9 mouse cellular contexts compared by ENCODE assay signal in genomic region chr2:151921596-151921995, GRCm38 (mm10). TPM values are rescaled to one million over a fixed set of nuclear protein-coding genes. Genes with fewer than 3 reads are reported as not detected.
DNase-seq lines count a peak whose midpoint lies in the region; ATAC-seq and TF ChIP-seq lines count a peak whose summit lies in the region.
"Had no signal": no experiment of that assay in that cellular context is flagged by ENCODE, and none has a peak within 500 bp of the region (broad histone marks: within the 10 kb centered on the region; RNA-seq: fewer than 3 reads in every experiment).

No protein-coding gene starts in this region.

- no peaks in the 10 kb centered on the region for H3K36me3 ChIP-seq in intestine, embryonic 14.5 days (ENCODE audit: control insufficient read depth, insufficient read depth, low read length)
- no peaks in the 10 kb centered on the region for H3K36me3 ChIP-seq in intestine, postnatal 0 days (ENCODE audit: control insufficient read depth, insufficient read depth)

- intact Hi-C loops in heart, postnatal 10 days (cut with DNase I) = no loop called here

- H3K27ac ChIP-seq in intestine, embryonic 14.5 days (ENCODE audit: low read depth) = no peak overlapping the region
- no peak overlapping the region for H3K27ac ChIP-seq in intestine, postnatal 0 days (ENCODE audit: low read depth, low read length)

- H3K4me2 ChIP-seq in intestine, embryonic 14.5 days (ENCODE audit: low read length) = no peak overlapping the region
- no peak overlapping the region for H3K4me2 ChIP-seq in intestine, postnatal 0 days (replicated peaks; ENCODE audit: low read depth)

- TF ChIP-seq CTCF in intestine, postnatal 0 days (IDR thresholded peaks at IDR 0.05; ENCODE audit: low read depth) = no peak

- H3K27me3 ChIP-seq in intestine, embryonic 14.5 days (replicated peaks; ENCODE audit: control insufficient read depth, insufficient read depth, low read length) = no peaks in the 10 kb centered on the region
- H3K27me3 ChIP-seq in intestine, postnatal 0 days (replicated peaks; ENCODE audit: control insufficient read depth, insufficient read depth, low read length) = no peaks in the 10 kb centered on the region

- peaks cover 22% of the 10 kb centered on the region for H3K4me1 ChIP-seq in intestine, embryonic 14.5 days (replicated peaks; ENCODE audit: control insufficient read depth, insufficient read depth, low read length)
- H3K4me1 ChIP-seq in intestine, postnatal 0 days (replicated peaks; ENCODE audit: control insufficient read depth, insufficient read depth, low read length) = no peaks in the 10 kb centered on the region

- no peak for DNase-seq in intestine, embryonic 14.5 days (ENCODE audit: low spot score)
- DNase-seq in embryo, embryonic 11 days = peak; percentile 73
- DNase-seq in heart, postnatal 10 days = peak; percentile 66 to 70
- DNase-seq in lung, postnatal 4 days = peak; percentile 24 to 76
- no peak for DNase-seq in cerebellum, adult 9-10 months
- no peak for DNase-seq in adrenal gland, adult 8-10 months
- DNase-seq: kidney, postnatal 36 days had no signal

- no peaks in the 10 kb centered on the region for H3K9me3 ChIP-seq in intestine, embryonic 14.5 days (ENCODE audit: control insufficient read depth, low read length)
- H3K9me3 ChIP-seq in intestine, postnatal 0 days (ENCODE audit: control insufficient read depth) = no peaks in the 10 kb centered on the region

- no peak overlapping the region for H3K9ac ChIP-seq in intestine, embryonic 14.5 days (ENCODE audit: low read length)
- H3K9ac ChIP-seq in intestine, postnatal 0 days (ENCODE audit: low read depth, low read length) = no peak overlapping the region

- H3K4me3 ChIP-seq in intestine, embryonic 14.5 days (ENCODE audit: low read depth, low read length) = no peak overlapping the region
- H3K4me3 ChIP-seq in intestine, postnatal 0 days (ENCODE audit: low read depth, low read length) = no peak overlapping the region

- WGBS in intestine, embryonic 14.5 days = 22% methylated on average over 4 of the region's 4 CpGs
- WGBS in intestine, postnatal 0 days = 48% methylated on average over 4 of the region's 4 CpGs

- ATAC-seq in intestine, embryonic 14.5 days (replicated peaks; ENCODE audit: low FRiP score, low TSS enrichment, low read depth) = 0 out of 2 replicates have a peak, but pooled peaks have one; percentile 50
- ATAC-seq in intestine, postnatal 0 days = no peak
- no peak for ATAC-seq in megakaryocyte-erythroid progenitor cell, adult 5-6 weeks (replicated peaks; ENCODE audit: low FRiP score, low TSS enrichment, poor library complexity, severe bottlenecking)

RNA-seq across cellular contexts. Expression of gene Angpt4, which starts 10.6 kb away (rescaled TPM):
- 1.2 and 1.3 TPM in 2 replicates for polyA plus RNA-seq in intestine, embryonic 14.5 days (2014; fragmentation: Nextera tagmentation; extraction: Ambion mirVana)
- 0.18 and 0.27 TPM in 2 replicates for polyA plus RNA-seq in intestine, postnatal 0 days (2015; fragmentation: Nextera tagmentation; extraction: Ambion mirVana)
- total RNA-seq in heart, postnatal 10 days (2021) = under 1 TPM; 0.10 to 0.22 TPM
- total RNA-seq in adrenal gland, adult 8-10 months (2022) = 1 to 10 TPM in 2 of 4 experiments, under 1 TPM in 2; 0.29 to 1.1 (median 0.89) TPM
- total RNA-seq in megakaryocyte-erythroid progenitor cell, adult 5-6 weeks (2014; fragmentation: Nextera tagmentation) = not detected in 2 replicates
- total RNA-seq in megakaryocyte-erythroid progenitor cell, adult 5-6 weeks (2017) = not detected in 2 replicates

RNA-seq across cellular contexts. Expression of gene Fam110a, which starts 58.4 kb away (rescaled TPM):
- polyA plus RNA-seq in intestine, embryonic 14.5 days (2014; fragmentation: Nextera tagmentation; extraction: Ambion mirVana) = 22.8 and 24.8 TPM in 2 replicates
- polyA plus RNA-seq in intestine, postnatal 0 days (2015; fragmentation: Nextera tagmentation; extraction: Ambion mirVana) = 14.5 and 14.9 TPM in 2 replicates
- 1 to 10 TPM; 5.7 to 7.3 TPM for total RNA-seq in heart, postnatal 10 days (2021)
- total RNA-seq in adrenal gland, adult 8-10 months (2022) = 10 to 100 TPM; 13.7 to 15.1 (median 14.1) TPM
- total RNA-seq in megakaryocyte-erythroid progenitor cell, adult 5-6 weeks (2014; fragmentation: Nextera tagmentation) = 3.7 and 9.1 TPM in 2 replicates
- total RNA-seq in megakaryocyte-erythroid progenitor cell, adult 5-6 weeks (2017) = 0.50 and 1.6 TPM in 2 replicates

Comparison
In these comparisons a context has a peak if more than half of its experiments do, and no peak if none do; other contexts are left out.
1. DNase-seq: peak in embryo, embryonic 11 days (single experiment), heart, postnatal 10 days (2 of 2) and lung, postnatal 4 days (2 of 2); none in intestine, embryonic 14.5 days (single experiment), cerebellum, adult 9-10 months (single experiment) and adrenal gland, adult 8-10 months (single experiment).